Mouse (Mus musculus) cerebellum, adult 9-10 months (tissue): ENCODE results near the gene Dennd1a.
A peak's percentile ranks its signal among the peaks of the same experiment; 100 is the strongest.

Experiments used
- DNase-seq: peaks from one replicate; pipeline ENCODE4 v3.0.0; 2022

The Dennd1a gene

DNA sequence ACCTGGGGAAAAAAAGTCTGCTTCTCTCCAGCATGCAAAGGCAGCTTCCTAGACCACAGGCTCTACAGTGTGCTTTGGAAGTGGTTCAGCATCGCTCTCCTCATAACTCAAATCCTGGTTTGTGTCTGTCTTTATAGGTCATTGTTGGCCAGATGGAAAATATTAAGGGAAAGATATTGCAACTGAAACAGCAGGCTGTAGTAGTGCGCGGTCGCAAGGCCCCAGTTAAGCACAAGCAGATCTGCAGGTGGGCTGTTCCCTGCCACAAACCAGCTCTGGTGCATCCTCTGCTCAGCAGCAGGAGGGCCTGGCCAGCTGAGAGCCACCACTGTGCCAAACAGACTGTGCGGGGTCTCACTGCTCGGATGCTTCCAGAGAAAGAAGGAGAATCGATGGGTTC, 186.9 kb downstream of the Dennd1a start:
- DNase-seq: peak; percentile 33

DNA sequence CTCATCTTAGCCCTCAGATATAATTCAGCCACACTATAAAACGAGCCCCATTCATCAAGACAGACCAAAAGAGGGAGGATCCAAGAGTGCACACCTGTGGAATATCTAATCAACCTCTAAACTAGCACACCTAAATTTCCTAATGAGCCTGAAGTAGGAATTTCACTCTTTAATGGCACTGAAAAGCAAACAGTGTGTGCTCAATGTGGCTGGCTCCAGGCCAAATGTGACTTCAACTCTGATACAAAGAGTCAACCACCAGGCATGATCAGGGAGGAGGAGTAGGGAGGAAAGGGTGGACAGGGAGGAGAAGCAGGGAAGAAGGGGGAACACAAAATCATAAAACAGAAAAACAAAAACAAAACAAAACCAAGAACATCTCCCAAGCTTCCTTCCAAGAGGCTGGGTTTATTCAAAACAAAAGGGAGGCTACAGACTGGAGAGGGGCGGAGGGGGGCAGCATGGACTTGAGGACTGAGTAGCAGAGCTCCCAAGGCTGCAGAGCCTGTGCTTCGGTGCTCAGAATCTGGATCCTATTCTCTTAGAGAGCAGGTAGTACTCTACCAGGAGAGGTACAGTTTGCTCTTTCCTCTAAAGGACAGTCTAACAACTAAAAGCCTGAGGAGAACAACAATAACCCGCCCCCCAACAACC, 187.9 kb downstream of the Dennd1a start:
- DNase-seq: no peak

DNA sequence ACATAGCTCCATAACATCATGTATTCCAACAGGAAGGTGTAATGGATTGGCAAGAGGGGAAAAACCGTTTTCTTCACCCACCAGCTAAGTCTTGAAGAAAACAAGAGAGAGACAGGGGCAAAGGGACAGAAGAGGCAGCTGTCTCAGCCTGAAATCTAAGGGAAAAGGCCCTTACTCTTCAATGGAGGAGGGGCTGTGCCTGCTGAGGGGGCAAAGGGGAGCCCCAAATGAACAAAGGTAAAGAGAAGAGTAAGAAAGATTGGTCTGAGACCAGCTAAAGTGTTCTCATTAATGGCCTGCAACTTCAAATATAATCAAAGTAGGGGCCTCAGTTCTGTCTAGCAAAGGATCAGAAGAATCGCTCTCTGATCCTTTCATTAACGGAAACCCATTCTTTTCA, 189.7 kb downstream of the Dennd1a start:
- no peak for DNase-seq

DNA sequence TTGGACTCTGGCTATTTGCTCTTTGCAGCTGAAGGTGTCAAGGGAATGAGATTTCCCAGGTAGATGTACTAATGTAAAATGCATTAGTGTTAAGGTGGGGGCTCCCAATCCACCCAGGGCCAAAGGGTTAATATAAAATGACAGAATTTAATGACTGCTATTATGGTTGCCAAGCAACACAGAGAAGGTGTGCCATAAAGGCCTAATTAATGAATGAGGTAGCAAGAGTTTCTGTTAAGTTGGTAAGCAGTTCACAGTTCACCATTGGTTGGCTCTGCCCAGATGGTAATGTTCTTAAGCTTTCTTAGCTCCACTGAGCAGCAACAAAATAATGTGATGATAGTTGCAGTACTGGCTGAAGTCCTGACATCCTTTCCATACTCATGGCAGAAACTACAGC, 190.9 kb downstream of the Dennd1a start:
- DNase-seq: no peak

DNA sequence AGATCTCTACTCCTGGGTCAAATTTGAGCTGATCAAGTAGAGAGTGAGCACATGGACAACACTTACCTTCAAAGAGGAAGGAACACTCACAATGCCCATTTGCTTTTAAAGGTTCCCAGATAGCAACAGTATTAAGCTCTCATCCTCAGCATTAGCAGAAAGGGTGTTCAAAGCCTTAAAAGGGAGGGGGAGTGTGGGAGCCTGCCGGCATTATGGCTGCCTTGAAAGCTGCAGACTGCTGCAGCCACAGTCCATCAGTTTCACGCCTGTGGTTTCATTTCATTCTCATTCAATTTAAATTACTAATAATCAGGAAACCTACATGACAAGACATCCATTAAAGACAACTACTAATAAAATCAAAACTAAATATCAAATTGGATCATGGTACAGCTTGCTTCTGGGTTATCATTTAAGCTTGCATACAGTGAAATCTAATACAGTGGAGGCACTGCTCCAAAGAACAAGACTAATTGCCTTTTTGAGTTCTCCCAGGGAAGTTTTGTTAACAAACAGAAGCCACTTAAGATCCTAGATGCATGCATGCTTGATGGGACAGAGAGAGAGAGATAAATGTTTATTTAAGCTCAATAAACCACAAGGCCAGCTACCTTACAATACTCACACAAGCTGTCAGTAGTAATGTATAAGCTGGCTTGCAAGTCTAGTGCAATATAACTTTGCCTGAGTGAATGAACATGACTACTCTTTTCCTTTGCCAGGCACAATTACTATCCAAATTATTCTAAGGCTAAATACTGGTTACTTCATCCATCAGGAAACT, 192.6 kb downstream of the Dennd1a start:
- no peak for DNase-seq

DNA sequence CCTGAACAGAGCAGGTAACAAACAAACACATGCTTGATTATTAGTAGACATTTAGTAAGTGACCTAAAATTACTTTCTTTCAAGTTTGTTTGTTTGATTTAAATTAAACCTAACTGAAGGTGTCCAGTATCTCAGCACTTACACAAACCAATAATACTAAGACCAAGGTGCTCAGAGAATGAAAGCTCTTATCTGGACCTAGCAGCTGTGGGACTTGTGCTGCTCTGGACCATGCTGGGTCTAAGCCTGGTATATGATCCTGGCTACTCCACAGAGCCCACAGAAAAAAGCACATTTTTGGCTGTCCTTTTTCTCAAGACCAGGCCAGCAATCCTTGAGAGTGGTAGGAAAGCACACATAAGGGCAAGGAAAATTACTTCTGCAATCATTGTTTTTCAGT, 193.2 kb downstream of the Dennd1a start:
- DNase-seq: no peak

DNA sequence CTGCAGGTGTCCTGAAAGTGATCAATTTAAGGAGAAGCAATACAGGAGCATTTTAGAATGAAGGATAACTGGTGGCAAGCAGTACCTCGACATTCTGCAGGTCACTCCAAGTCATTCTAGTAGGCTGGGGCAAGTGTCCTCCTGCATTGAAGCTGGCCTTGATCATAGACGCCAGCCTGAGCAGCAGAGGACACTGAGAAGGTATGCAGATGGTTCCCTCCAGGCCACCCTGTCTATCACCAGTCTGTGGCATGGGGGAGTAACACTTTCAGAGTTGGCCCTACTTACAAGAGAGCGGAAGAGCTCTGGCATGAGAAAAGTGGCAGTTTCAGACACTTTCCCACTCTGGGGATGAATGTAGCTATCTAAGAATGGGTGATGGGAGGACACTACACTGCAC, 193.9 kb downstream of the Dennd1a start:
- peak; percentile 33 for DNase-seq

DNA sequence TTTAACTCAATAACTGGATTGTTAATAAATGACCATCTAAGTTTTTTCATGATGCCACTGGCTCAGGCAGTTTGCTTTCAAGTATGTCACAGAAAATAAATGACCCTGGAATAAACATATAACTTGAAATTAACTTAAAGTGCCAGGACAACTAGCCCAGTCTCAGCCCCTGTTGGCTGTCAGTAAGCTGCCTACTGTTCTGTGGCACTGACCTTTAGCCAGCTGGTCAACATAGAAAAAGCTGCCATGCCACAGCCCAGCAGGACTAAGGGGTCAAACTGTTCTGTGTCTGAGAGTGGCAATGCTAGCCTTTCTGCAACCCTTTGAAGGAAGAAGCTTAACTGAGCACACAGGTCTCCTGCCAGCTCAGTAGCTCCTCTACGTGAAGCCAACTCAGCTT, 198.8 kb downstream of the Dennd1a start:
- DNase-seq: no peak

DNA sequence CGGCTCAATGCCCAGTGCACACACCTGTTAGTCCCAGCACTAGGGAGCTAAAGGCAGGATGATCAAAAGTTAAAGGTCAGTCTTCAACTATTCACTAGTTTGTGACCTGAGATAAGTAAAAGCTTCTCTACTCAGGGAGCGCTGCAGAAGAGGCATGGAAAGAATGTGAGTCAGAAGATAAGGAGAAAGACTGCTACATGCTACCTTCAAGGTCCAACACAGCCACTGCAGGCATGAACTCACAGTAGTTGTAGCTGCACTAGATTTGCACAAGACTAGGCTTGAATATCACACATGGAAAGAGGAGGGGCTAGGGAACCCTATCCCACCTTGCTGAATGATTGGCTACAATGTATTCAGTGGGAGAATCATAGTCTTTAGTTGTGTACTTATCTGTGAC, 202.1 kb downstream of the Dennd1a start:
- no peak for DNase-seq

DNA sequence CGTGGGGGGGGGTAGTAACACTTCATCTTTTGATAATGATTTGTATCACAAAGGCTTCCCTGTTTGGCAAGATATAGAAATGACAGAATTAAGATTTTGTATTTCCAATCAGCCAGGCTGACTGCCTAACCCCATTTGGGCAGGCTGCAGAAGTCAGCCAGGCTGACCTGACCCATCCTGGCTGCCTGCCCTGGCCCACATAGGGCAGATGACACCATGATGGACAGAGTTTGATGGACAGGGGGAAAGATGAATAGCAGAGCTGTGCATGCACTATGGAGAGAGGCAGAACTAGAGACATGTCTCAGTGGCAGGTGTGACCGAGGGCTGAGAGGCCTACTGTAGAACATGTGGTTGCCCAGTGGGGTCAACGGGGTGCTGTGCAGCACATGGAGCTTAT, 203.9 kb downstream of the Dennd1a start:
- no peak for DNase-seq

DNA sequence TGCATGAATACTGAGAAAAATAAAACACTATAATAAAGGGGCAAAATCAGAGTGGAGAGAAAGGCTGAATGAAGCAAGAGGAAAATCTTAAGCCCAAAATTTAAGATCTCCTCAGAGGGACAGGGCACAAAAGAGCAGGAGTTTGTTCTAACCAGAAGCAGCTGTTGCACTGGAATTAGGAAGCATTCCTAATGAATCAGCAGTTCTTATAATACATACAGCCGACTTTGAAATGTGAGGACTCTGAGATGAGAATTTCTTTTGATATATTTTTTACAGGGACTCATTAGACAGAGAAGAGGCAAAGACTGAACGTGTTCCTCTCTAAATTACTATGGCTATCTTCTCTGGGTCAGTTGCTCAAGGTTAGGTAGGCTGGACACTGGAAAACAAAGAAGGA, 212.7 kb downstream of the Dennd1a start:
- DNase-seq: no peak

DNA sequence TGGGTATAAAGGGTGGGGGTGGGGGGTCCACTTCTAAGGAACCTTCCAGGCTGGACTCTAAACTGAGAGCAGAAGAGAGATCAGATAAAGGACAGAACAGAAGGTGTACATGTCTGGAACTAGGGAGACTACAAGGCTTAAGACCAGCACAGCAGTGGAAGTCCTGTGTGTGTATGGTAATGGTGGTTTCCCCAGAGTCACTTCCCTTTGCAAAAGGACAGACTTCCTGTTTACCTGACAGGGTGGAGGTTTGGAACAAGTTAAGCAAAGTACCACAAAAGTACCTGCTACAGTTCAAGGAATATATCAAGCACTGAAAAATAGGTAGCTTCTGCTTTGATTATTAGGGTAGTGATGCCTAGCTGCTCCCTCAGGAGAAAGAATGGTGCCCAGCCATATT, 215.1 kb downstream of the Dennd1a start:
- DNase-seq: no peak

DNA sequence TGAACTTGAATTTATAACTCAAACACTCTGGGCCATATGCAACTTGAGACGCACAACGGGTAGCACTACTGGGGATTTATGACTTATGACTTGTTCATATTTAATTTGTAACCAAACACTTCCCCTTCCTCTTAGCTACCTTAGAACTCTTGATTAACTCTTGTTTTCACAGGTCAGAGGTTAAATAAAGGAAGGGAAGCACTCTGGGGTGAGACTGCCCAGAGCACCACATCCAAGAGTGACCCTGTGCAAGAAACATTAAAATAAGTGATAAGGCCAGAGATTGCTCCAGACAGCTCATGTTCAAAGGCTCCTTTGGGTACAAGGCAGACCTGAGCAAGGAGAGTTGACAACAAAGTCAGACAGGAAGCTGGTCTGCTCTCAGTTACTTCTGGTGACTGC, 219.0 kb downstream of the Dennd1a start:
- no peak for DNase-seq

DNA sequence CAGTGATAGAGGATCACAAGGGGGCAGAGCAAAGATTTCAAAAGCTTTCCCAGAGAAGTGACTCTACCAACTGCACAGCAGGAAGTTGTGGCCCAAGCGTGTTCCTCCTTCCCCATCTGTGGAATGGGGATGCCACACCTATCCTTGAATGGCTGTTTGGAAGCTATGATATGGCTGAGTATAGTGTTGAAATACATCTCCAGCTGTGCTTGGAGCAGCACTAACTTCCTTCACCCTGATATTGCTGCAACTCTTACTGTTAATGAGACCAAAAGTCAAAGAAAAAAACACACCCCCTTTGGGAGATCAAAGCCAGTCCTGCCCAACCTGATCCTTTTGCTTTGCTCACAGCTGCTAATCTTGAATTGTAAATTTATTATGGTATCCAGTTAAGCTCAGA, 221.3 kb downstream of the Dennd1a start:
- no peak for DNase-seq

DNA sequence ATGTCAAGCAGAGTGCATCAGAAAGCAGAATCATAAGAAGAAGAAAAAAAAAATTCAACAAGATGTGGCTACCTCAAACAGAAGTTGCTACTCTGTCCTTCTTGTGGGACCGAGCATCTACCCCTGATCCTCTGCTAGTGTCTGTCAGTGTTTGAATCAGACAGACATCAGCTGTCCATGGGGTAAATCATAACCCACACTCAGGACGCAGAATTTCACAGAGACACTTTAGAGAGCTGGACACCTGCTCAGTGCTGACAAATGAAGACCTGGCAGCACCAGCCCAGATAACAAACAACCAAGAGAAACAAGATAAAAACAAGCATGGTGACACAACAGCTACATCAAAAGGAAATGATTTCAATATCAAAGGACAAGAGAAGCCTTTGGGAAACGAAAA, 222.9 kb downstream of the Dennd1a start:
- no peak for DNase-seq

DNA sequence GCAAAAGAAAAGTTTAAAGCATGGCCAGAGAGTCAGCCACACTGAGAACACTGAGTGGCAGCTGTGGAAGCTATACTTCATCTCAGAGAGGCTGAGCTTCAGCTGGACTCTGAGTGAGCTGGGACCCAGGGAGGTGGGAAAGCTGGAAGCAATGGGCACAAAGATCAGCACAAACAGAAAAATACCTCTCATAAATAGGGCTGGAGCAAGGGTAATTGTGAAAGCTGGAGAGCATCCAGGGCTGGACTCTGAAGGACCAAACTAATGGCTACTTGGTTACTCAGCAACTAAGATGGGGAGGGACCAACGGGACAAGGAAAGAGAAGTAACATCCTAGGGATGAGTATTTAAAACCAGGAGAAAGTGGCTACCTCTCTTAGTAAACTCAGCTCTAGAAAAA, 225.0 kb downstream of the Dennd1a start:
- DNase-seq: no peak

DNA sequence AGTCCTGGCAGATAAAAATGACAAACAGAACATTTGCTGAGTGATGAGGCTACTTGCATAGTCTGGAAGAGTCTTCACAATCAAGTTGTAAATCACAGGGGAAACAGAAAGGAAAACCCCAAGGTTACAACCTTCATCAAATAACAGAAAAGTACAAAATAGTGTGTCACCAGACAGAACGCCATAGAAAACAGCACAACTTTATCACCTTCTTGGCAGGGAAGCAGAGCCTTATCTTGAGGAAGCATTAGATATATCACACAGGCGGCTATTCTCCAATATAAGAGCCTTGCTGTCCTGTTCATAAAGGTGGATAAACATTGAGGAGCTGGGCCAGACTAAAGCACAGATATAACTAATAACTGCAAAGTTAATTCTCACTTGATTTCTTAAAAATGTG, 225.7 kb downstream of the Dennd1a start:
- DNase-seq: no peak

DNA sequence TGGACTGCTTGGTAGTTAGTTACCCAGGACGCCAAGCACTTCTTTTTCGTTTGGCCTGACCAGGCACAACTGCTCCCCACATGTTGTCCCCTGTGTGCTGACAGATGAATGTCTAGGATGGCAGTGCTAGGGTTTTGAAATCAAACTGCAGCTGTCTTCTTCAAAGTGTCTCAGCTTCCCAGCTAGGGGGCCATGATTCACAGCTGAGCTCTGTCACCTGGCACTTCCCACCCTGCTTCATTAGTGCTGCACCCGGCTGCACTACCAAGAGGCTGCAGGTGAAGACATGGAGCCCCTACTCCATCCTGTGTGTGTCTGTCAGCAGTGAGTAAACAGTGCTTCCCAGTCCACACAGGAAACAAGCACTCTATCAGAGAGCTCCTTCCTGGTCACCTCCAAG, 234.8 kb downstream of the Dennd1a start:
- DNase-seq: no peak

DNA sequence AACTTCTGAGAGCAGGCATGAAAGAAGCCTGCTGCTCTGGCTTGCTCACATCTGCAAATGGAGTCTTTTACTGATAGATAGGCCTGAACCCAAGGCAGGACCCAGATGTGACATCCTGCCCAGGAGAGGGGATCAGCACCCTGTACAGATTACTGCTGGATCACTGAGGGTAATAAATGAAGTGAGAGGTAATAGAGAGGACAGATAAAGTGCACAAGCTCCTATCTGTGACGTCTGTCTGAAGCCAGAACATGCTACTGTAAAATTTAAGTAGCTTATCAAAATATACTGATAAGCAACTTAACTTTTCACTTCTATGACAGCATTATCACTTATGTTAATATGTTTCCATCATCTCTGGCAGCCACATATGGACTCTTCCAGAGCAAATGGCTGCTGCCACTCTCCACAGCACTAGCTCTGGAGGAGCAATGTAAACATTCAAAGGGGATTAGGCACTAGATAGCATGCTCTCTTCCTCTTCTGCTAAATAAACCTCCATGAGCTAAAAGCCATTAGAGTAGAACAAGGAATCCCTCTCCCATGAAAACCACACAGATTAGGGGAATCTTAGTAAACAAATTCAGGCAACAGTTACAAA, 235.6 kb downstream of the Dennd1a start:
- DNase-seq: no peak

DNA sequence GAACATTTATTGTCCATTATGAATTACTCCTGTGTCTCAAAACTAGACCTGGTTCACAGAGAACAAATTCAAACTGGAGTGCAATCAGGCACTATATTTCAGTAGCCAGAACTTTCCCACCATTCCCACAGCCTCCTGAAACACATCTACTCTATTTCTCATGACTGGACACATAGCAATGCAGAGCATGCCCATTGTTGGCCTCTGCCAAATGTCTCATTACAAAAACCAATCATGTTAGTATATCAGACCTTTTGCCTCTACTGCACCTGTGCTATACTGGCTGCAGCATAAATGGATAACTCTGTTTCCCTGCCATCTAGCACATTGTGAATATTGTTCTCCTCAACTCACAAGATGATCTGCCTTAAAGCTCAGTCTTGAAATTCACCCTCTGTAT, 238.2 kb downstream of the Dennd1a start:
- DNase-seq: no peak

DNA sequence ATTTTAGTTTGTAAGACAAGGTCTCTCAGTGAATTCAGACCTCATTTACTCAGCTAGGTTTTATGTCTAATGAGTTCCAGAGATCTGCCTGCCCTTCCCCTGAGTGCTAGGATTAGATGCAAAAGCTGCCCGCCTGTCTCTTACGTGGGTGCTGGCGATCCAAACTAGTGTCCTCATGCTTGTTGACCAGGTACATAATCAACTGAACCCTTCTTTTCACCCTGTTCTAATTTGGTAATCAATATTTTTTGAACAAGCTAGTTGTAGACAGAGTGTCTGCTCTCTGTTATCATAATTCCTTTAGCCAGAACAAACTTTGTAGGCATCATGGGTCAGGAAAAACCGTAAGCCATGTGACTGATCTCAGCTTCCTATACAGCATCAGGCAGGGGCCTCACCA, 241.9 kb downstream of the Dennd1a start:
- no peak for DNase-seq

DNA sequence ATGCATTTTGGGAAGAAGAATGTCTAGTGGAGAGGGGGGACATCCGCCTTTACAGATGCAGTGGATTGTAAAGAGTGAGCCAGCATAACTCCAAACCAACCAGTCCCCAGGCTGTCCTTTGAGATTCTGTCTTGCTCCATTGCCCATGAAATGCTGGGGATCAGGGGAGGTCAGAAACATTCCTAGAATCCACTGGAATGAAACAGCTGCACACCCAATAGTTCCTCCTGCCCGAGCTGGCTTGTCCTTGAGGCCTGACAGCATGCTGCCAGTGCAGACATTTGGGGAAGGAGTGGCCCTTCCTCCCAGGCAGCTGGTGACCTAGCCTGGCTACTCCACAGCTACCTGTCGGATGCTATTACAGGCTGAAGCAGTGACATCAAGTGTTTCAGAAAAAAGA, 246.3 kb downstream of the Dennd1a start:
- DNase-seq: no peak

DNA sequence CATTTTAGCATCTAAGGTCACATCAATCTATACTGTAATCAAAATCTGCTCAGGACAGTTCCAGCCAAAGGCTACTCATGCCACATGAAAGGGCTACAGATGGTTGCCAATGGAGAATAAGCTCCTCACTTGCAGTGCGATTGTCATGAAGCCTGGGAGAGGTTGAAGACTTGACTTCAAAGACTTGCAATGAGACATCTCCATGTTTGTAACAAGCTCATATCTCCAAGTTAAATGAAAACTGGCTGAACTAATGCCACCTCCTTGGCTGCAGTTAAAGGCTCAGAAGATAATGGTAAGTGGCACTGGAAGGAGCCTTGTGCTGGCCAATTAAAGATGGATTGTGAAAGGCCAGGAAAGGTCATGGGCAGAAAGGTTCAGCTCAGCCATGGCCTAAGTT, 247.6 kb downstream of the Dennd1a start:
- no peak for DNase-seq

DNA sequence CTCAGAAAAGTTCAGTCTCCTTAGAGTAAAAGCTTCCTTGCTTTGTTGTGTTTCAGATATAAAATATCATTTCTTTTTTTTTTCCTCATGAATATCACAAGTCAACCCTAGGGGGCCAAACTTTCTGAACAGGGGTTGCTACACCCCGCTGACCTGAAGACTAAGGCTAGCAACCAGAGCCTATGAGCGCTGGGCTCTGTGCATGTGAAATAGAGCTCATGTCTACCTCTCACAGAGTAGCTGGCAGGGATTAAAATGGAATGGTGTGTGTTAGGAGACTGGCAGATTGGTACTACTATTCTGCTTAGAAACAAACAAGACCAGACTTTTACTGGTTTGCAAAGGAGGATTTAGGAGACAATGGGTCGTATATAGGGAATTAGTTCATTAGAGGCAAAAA, 258.9 kb downstream of the Dennd1a start:
- no peak for DNase-seq

DNA sequence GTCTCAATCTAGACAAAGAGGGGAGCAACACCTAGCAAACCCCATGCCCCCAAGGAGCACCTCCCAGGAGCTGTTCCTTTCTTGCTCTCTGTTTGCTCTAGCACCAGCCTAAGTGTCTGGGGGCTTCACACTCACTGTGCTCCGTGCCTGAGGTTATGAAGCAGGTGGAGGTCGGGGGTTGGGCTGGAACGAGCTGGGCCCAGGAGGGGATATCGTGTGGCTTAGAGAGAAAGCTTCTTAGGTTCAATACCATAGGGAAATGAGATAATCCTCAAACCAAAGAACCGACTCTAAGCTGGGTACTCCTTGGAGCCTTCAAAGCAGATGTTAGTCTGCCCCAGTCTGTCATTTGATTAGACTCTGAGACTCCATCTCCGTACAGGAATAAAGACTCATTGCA, 261.6 kb downstream of the Dennd1a start:
- DNase-seq: no peak
